Mouse (Mus musculus) left cerebral cortex, postnatal 25 days (tissue): ENCODE data around the gene Olfr862. TPM values are rescaled to one million over a fixed set of nuclear protein-coding genes. Genes with fewer than 3 reads are reported as not detected.

Source experiments
- DNase-seq, 2 experiments: peaks; one replicate each; pipeline ENCODE4 v3.0.0; 2022; ENCODE audit warnings: low spot score in 2 of 2, mixed read lengths in 1 of 2
- intact Hi-C: fragments of 180-260 bp; cut with DNase I; formaldehyde crosslinking; loops from one replicate; pipeline ENCODE4 v1.15.1; 2025
- total RNA-seq, 2 experiments: library from RNA; stranded (reverse); gene quantifications; 2 replicates each; pipeline ENCODE4 v1.2.3; 2021

The Olfr862 gene
- total RNA-seq: not detected

DNA sequence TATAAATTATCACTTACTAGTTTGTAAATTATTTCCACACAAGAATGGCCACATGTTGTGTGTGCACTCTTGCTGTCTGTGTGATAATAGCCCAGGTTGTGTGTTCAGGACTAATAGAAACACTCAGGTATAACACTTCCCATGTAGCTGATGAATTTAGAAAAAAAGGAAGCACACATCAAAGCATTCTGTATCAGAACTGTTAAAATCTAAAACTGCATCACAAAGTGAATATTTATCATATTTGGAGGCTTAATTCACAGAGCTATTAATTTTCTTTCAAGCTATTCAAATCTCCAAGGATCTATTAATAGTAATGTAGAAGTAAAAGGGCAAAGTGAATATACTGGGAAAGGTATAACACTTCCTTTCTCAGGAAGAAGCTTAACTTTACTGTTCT lies at the start of gene Olfr862:
TSS of gene Olfr862 (minus strand) at position 101 of the 400 bp plus-strand sequence.
- no peak for DNase-seq
- intact Hi-C loops: no loop called here

DNA sequence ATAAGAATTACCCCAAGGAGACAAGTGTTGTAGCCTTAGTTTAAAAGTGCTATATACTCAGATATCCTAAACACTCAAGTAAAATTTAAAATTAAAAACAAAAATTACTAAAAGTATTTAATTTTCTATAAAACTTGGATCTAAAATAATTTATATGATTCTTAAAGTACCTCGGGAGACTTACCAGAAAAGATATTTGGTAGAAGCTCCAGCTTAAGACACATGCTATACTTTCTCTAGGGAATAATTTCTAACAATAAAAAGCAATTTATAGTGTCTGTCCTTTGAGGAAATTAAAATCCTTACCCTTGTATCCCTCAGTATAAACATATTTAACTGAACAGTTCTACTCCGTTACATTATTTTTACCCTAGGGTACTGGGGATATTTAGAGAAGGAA lies 28.8 kb upstream of the Olfr862 start, which contains the start of gene Olfr77:
TSS of gene Olfr77 (plus strand) at position 301 of the 400 bp plus-strand sequence.
- no peak for DNase-seq
- intact Hi-C loops: no loop called here

DNA sequence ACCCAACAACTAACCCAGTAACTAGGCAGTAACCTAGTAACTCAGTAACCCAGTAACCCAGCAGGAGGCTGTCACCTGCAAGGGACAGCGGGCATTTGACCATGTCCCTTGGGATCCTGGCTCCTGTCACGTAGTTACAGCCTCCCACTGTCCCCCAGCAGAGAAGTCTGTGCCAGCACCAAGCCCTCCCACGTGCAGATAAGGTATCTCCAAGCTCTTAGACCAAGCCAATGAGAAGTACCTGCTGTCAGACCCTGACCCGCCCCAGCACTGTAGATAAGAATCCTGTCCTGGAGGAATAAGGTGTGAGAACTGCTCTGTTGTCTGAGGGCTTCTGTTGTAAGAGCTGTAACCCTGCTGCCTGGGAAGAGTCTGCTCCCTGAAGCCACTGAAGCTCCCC lies 23.4 kb upstream of the Olfr862 start:
- no peak for DNase-seq
- intact Hi-C loops: no loop called here

DNA sequence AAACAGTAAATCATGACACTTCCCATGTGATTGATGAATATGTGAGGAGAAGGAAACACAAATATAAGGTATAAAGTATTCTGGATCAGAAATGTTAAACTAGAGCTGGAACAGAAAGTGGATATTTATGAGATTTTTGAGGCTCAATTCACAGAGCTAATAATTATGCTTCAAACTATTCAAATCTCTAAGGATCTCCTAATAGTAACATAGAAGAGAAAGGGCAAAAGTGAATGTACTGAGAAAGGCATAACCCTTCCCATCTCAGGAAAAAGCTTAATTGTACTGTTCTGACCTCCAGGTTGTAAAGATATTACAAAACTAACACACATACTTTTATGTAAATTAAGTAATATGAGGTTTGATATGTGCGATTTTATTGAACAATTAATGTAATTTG lies 38.2 kb downstream of the Olfr862 start, which contains the start of gene Olfr860:
TSS of gene Olfr860 (minus strand) at position 101 of the 400 bp plus-strand sequence.
- DNase-seq: no peak
- intact Hi-C loops: no loop called here

Other genes starting within 250 kb of the Olfr862 start
- not detected for gene Olfr857, start 178.6 kb downstream of the Olfr862 start, total RNA-seq
- gene Olfr58, start 107.7 kb downstream of the Olfr862 start, total RNA-seq: not detected
- gene Olfr859, start 83.1 kb downstream of the Olfr862 start, total RNA-seq: not detected
- gene Olfr860, start 38.3 kb downstream of the Olfr862 start, total RNA-seq: not detected
- not detected for gene Olfr77, start 28.9 kb upstream of the Olfr862 start, total RNA-seq
- gene Olfr866, start 140.0 kb upstream of the Olfr862 start, total RNA-seq: not detected
- gene Olfr867, start 169.6 kb upstream of the Olfr862 start, total RNA-seq: not detected
- not detected for gene Olfr868, start 210.6 kb upstream of the Olfr862 start, total RNA-seq
- gene Olfr869, start 241.0 kb upstream of the Olfr862 start, total RNA-seq: not detected